Mouse (Mus musculus) limb, embryonic 13.5 days (tissue): Measurements from ENCODE around the gene Nfyb. TPM values are rescaled to one million over a fixed set of nuclear protein-coding genes. Genes with fewer than 3 reads are reported as not detected.
A peak's percentile ranks its signal among the peaks of the same experiment; 100 is the strongest.

Source experiments
- ATAC-seq: fragments of 200-750 bp; cut with Nextera tagmentation; 2 replicates; pipeline ENCODE4 v1.8.0; 2017; ENCODE audit warnings: low read depth, moderate number of reproducible peaks, moderate TSS enrichment; ENCODE audit not compliant: low FRiP score
- H3K27ac ChIP-seq: fragments of 300-500 bp; sonication (generic); 2 replicates; pipeline ENCODE4 v1.5.1; 2015; ENCODE audit warnings: inconsistent platforms, mild to moderate bottlenecking, moderate library complexity
- H3K27me3 ChIP-seq: fragments of 300-500 bp; sonication (generic); 2 replicates; pipeline ENCODE4 v1.6.1; 2015; ENCODE audit warnings: mild to moderate bottlenecking, inconsistent platforms
- H3K36me3 ChIP-seq: fragments of 300-500 bp; sonication (generic); 2 replicates; pipeline ENCODE4 v1.6.1; 2015; ENCODE audit warnings: inconsistent platforms, mild to moderate bottlenecking, moderate library complexity
- H3K4me1 ChIP-seq: fragments of 300-500 bp; sonication (generic); 2 replicates; pipeline ENCODE4 v1.6.1; 2015; ENCODE audit warnings: inconsistent platforms
- H3K4me2 ChIP-seq: fragments of 300-500 bp; sonication (generic); replicated peaks from 2 replicates; pipeline ENCODE4 v1.6.1; 2015; ENCODE audit warnings: inconsistent platforms, mild to moderate bottlenecking, moderate library complexity
- H3K4me3 ChIP-seq: fragments of 300-500 bp; sonication (generic); 2 replicates; pipeline ENCODE4 v1.5.1; 2015; ENCODE audit warnings: moderate library complexity, mild to moderate bottlenecking, inconsistent platforms
- H3K9ac ChIP-seq: fragments of 300-500 bp; sonication (generic); 2 replicates; pipeline ENCODE4 v1.6.1; 2015; ENCODE audit warnings: mild to moderate bottlenecking, inconsistent platforms
- H3K9me3 ChIP-seq: fragments of 300-500 bp; sonication (generic); 2 replicates; pipeline ENCODE4 v1.6.1; 2016; ENCODE audit warnings: inconsistent platforms
- WGBS: fragments of 180-500 bp; shearing (Covaris S2); methylation state at CpG from one replicate; pipeline ENCODE4 v1.1.7; 2015; 5-methylcytosine and 5-hydroxymethylcytosine counted together
- polyA plus RNA-seq: library from polyadenylated mRNA; unstranded; fragments of >200 nt; fragmentation: Nextera tagmentation; extraction: Ambion mirVana; gene quantifications from 2 replicates; pipeline ENCODE4 v1.2.1, GENCODE M21; 2015

The Nfyb gene
- polyA plus RNA-seq, 1 experiment from 2014 or later, result 53.4 TPM

DNA sequence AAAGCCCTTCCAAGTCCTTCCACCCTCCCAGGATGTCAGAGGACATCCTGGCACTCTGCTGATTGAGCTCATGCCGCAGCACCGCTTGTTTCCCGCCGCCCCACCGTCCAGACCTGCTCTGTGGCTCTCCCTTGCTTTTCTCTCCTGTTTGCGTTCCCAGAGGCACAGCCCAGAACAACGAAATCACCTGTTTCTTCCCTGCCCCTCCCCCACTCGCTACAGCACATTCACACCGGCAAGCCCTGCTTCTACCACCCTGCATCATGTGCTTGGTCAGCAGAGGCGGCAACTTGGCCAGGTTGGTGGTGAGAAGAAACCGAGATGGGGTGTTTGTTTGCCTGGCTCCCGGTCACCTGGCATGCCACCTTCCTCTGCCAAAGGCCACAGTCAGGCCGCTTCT lies 13.9 kb upstream of the Nfyb start:
- no peak for ATAC-seq
- H3K4me2 ChIP-seq, result no peak overlapping the region
- 24% methylated on average over 13 of the region's 13 CpGs for WGBS
- no peak overlapping the region for H3K27ac ChIP-seq
- H3K4me1 ChIP-seq, result peaks cover 8% of the 10 kb centered on the region
- H3K9me3 ChIP-seq, result no peaks in the 10 kb centered on the region
- H3K27me3 ChIP-seq, result no peaks in the 10 kb centered on the region
- no peak overlapping the region for H3K9ac ChIP-seq
- H3K4me3 ChIP-seq, result no peak overlapping the region
- no peaks in the 10 kb centered on the region for H3K36me3 ChIP-seq

GRCm38 (mm10) chr10:82777075-82777474 lies 13.1 kb upstream of the Nfyb start:
- 67% methylated on average over 2 of the region's 2 CpGs for WGBS
- Histone ChIP-seq H3K27me3 (no peaks in the 10 kb centered on the region), H3K9ac (no peak overlapping the region), H3K9me3 (no peaks in the 10 kb centered on the region), H3K4me2 (no peak overlapping the region), H3K36me3 (no peaks in the 10 kb centered on the region), H3K4me3 (no peak overlapping the region), H3K4me1 (peaks cover 8% of the 10 kb centered on the region), H3K27ac (no peak overlapping the region)
- ATAC-seq, result no peak

DNA sequence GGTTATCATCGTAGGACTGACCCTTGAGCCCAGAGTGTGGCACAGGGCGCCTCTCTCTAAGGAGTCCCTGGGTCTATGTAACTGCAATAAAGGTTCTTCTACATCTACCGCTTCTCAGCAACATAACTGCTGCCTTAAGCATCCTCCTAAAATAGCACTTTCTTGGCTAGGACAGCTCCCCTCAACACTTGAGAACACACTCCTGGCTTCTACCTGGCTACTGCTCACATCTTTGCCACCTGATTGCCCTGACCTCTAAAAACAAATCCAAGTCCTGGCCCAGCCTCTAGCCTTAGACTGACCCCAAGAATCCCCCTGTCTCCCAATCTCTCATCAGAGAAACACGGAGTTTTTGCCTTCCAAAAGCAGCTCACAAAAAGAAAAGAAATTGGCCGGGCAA lies 10.9 kb upstream of the Nfyb start:
- Histone ChIP-seq H3K27me3 (no peaks in the 10 kb centered on the region), H3K4me1 (peaks cover 8% of the 10 kb centered on the region), H3K9ac (no peak overlapping the region), H3K27ac (no peak overlapping the region), H3K36me3 (no peaks in the 10 kb centered on the region), H3K9me3 (no peaks in the 10 kb centered on the region), H3K4me2 (no peak overlapping the region), H3K4me3 (no peak overlapping the region)
- ATAC-seq, result no peak
- 95% methylated on average over 5 of the region's 5 CpGs for whole genome bisulfite sequencing

DNA sequence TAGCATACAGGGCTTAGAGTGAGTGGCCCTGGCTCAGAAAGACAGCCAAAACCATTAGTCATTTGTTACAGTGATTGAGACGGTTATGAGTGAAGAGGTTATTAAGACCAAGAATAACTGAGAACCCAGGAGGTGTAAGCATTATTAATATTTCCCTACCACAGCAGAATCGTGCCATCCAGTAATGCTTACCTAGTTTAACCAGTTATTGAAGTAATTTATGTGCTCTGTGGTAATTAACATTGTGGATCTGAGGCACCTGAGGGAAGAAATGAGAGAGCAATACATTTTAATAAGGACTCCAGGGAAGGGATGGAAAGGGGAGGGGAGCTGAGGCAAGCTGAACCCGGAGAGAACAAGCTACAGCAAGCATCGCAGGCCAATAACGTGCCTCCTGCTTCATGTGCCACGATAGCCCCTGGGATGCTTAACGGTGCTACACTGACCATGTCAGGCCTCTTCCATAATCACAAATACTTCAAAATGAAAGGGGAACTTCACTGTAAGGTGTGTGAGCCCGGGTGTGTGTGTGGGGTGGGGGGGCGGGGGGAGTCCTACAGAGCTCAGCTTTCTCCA lies 7.7 kb upstream of the Nfyb start:
- Histone ChIP-seq H3K4me1 (no peaks in the 10 kb centered on the region), H3K9me3 (no peaks in the 10 kb centered on the region), H3K27me3 (no peaks in the 10 kb centered on the region), H3K36me3 (no peaks in the 10 kb centered on the region), H3K4me3 (no peak overlapping the region), H3K27ac (no peak overlapping the region), H3K4me2 (no peak overlapping the region), H3K9ac (no peak overlapping the region)
- no peak for ATAC-seq
- 62% methylated on average over 9 of the region's 9 CpGs for WGBS

DNA sequence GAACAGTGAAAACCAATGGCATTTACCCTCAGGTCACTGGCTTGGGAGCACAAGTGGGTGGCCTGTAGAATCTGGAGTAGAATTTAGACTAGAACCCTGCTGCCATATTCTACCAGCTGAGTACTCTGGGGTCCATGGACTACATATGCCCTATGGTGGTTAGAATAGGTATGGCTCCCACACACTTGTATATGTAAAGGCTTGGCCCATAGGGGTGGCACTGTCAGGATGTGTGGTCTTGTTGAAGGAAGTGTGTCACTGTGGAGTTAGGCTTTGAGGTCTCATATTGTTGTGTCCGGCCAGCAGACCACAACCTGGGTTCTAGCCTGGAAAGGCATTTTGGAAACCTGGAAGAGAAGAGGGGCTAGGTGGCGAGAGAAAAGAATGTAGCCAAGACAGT lies 6.8 kb upstream of the Nfyb start:
- H3K36me3 ChIP-seq, result no peaks in the 10 kb centered on the region
- no peak overlapping the region for H3K9ac ChIP-seq
- no peaks in the 10 kb centered on the region for H3K9me3 ChIP-seq
- H3K27ac ChIP-seq, result no peak overlapping the region
- H3K4me3 ChIP-seq, result no peak overlapping the region
- H3K27me3 ChIP-seq, result no peaks in the 10 kb centered on the region
- H3K4me1 ChIP-seq, result no peaks in the 10 kb centered on the region
- no peak overlapping the region for H3K4me2 ChIP-seq
- no peak for ATAC-seq
- 90% methylated on average over 2 of the region's 2 CpGs for WGBS

DNA sequence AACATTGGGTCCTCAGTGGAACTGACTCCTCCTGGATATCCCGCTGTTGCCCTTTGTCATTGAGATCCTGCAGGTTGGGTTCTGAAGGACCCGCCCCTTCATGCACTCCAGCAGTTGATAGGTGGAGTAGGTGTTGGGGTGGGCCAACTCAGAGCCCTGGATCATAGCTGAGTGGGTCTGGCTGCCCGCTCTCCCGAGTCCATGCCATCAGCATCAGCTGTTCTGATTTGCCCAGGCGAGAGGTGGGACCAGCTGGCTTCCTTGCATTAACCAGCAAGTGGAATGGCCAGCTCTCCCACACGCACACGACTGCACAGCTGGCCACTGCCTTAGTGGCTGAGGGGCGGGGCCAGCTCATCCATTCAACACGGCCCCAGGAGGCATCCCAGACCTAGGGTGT lies 5.0 kb upstream of the Nfyb start:
- no peak for ATAC-seq
- WGBS, result 25% methylated on average over 9 of the region's 9 CpGs

GRCm38 (mm10) chr10:82762756-82763681 lies 925 bp downstream of the Nfyb start:
- H3K27ac ChIP-seq, result peak overlapping the region; percentile 100
- H3K9ac ChIP-seq, result peak overlapping the region; percentile 99
- peak overlapping the region; percentile 75 for H3K4me2 ChIP-seq
- peaks cover 35% of the 10 kb centered on the region for H3K36me3 ChIP-seq
- WGBS, result under 1% methylated on average over 48 of the region's 48 CpGs
- H3K4me1 ChIP-seq, result peaks cover 40% of the 10 kb centered on the region
- H3K9me3 ChIP-seq, result no peaks in the 10 kb centered on the region
- peak; percentile 14; the same call in 1 of the 2 replicates for ATAC-seq
- H3K27me3 ChIP-seq, result no peaks in the 10 kb centered on the region
- peak overlapping the region; percentile 90 for H3K4me3 ChIP-seq

More for the DNA sequence above, 5.0 kb upstream of the Nfyb start:
- peaks cover 5% of the 10 kb centered on the region; the same call in 1 of the 2 replicates for H3K4me1 ChIP-seq
- H3K9ac ChIP-seq, result no peak overlapping the region
- no peaks in the 10 kb centered on the region for H3K9me3 ChIP-seq
- no peak overlapping the region for H3K27ac ChIP-seq
- H3K27me3 ChIP-seq, result no peaks in the 10 kb centered on the region
- H3K36me3 ChIP-seq, result no peaks in the 10 kb centered on the region
- no peak overlapping the region for H3K4me2 ChIP-seq
- no peak overlapping the region for H3K4me3 ChIP-seq

DNA sequence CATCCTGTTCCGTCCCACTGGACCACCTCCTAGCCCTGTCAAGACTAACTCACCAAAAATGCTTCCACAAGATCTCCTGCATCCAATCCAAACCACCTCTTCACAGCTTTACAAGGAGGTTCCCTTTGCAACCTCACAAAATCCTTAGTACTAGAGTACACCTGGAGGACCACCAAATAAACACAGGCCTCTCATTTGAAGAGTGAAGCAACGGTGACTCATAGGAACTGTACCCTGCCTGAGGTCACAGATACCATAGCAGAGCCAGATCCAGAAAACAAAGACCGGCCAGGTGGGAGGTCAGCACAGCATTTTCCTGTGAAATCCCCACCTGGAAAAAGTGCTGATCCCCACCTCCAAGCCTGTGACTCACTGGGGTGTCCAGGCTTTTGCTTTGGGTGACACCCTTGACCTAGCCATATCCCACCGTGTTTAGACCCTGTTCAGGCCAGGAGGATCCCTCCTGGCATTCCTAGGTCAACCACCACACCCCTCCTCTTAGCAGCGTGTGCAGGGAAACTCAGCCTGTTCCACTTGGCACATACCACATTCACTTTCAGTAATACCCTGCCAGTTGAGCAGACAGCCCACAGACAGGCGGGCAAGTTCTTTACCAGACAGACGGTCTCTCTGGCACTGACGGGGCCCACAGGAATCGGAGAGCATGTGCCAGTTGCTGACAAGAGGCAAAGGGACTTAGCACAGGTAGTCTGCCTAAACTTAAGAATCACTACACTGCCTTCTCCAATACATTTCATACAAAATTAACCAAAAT lies 2.7 kb downstream of the Nfyb start:
- Histone ChIP-seq H3K27me3 (no peaks in the 10 kb centered on the region), H3K4me2 (peak overlapping the region; percentile 46), H3K36me3 (peaks cover 53% of the 10 kb centered on the region), H3K9me3 (no peaks in the 10 kb centered on the region), H3K9ac (peak overlapping the region; percentile 4; the same call in 1 of the 2 replicates), H3K4me3 (0 out of 2 replicates have a peak overlapping the region, but pooled peaks have one; percentile 2), H3K27ac (no peak overlapping the region), H3K4me1 (peaks cover 51% of the 10 kb centered on the region)
- WGBS, result 79% methylated on average over 9 of the region's 9 CpGs
- ATAC-seq, result no peak

GRCm38 (mm10) chr10:82759706-82760105 lies 4.2 kb downstream of the Nfyb start:
- no peak overlapping the region for H3K27ac ChIP-seq
- peaks cover 66% of the 10 kb centered on the region for H3K36me3 ChIP-seq
- H3K4me1 ChIP-seq, result peaks cover 51% of the 10 kb centered on the region
- H3K9me3 ChIP-seq, result 0 out of 2 replicates have a peak, but pooled peaks cover 4% of the 10 kb centered on the region
- no peak overlapping the region for H3K4me2 ChIP-seq
- H3K27me3 ChIP-seq, result no peaks in the 10 kb centered on the region
- H3K4me3 ChIP-seq, result no peak overlapping the region
- 92% methylated on average over 5 of the region's 5 CpGs for WGBS
- no peak overlapping the region for H3K9ac ChIP-seq
- no peak for ATAC-seq

DNA sequence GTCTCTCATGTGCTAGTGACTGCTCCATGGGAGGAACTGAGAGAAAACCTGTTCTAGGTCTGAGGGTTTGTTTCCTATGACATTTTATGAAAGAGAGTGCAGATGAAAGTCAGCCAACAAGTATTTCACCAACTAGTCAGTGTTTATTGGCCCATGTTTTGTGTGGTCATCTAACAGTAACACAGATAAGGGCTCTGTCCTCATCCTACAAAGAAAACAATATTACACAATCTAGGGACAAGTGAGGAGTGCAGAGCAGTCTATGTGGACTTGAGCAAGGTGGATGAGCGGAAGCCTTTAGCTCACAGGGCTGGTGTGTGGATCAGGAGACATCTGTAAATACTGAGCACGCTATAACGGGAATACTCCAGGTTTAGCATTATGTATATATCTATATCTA lies 5.1 kb downstream of the Nfyb start:
- Histone ChIP-seq H3K4me3 (no peak overlapping the region), H3K4me2 (no peak overlapping the region), H3K9ac (no peak overlapping the region), H3K27me3 (no peaks in the 10 kb centered on the region), H3K27ac (no peak overlapping the region), H3K4me1 (peaks cover 46% of the 10 kb centered on the region), H3K9me3 (0 out of 2 replicates have a peak, but pooled peaks cover 4% of the 10 kb centered on the region), H3K36me3 (peaks cover 74% of the 10 kb centered on the region)
- ATAC-seq, result no peak
- WGBS, result 93% methylated on average over 3 of the region's 3 CpGs

GRCm38 (mm10) chr10:82758368-82758767 lies 5.6 kb downstream of the Nfyb start:
- Histone ChIP-seq H3K27me3 (no peaks in the 10 kb centered on the region), H3K36me3 (peaks cover 79% of the 10 kb centered on the region), H3K4me3 (no peak overlapping the region), H3K4me2 (no peak overlapping the region), H3K4me1 (peaks cover 46% of the 10 kb centered on the region), H3K9ac (no peak overlapping the region), H3K27ac (no peak overlapping the region), H3K9me3 (0 out of 2 replicates have a peak, but pooled peaks cover 4% of the 10 kb centered on the region)
- WGBS, result 80% methylated on average over 6 of the region's 6 CpGs
- no peak for ATAC-seq

DNA sequence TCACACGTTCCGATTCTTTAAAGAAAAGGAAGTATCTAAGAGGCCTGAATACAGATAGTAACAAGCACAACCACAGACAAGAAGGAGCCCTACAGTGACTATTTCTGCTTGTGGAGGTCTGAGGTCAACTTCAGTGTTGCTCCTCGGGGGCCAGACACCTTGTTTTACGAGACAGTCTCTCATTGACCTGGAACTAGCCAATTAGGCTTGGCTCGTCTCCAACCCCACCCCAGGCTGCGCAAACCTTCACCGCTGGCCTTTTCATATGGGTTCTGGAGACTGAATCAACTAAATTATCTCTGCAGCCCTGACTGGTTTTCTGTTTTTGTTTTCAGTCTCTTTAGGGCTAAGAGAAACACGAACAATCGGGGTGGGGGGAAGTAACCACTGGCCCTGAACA lies 6.6 kb downstream of the Nfyb start:
- ATAC-seq, result no peak
- 52% methylated on average over 9 of the region's 9 CpGs for WGBS
- H3K36me3 ChIP-seq, result peaks cover 88% of the 10 kb centered on the region

More for the DNA sequence above, 6.6 kb downstream of the Nfyb start:
- no peak overlapping the region for H3K4me2 ChIP-seq
- H3K4me1 ChIP-seq, result peaks cover 44% of the 10 kb centered on the region
- H3K4me3 ChIP-seq, result no peak overlapping the region
- H3K27ac ChIP-seq, result no peak overlapping the region
- no peaks in the 10 kb centered on the region for H3K27me3 ChIP-seq
- H3K9me3 ChIP-seq, result 0 out of 2 replicates have a peak, but pooled peaks cover 4% of the 10 kb centered on the region
- H3K9ac ChIP-seq, result no peak overlapping the region
